Mouse (Mus musculus) gastrocnemius, postnatal 25 days (tissue): Measurements from ENCODE around the gene Tbc1d10c. TPM values are rescaled to one million over a fixed set of nuclear protein-coding genes. Genes with fewer than 3 reads are reported as not detected.
A peak's percentile ranks its signal among the peaks of the same experiment; 100 is the strongest.

ENCODE experiments used
- DNase-seq: peaks from one replicate; pipeline ENCODE4 v3.0.0; 2022
- total RNA-seq, 2 experiments: library from RNA; stranded (reverse); gene quantifications; 1 replicate in 1 of 2; 2 replicates in 1 of 2; pipeline ENCODE4 v1.2.3; 2021

Gene Tbc1d10c
- total RNA-seq, 2 experiments from 2014 or later, result 4.7 to 5.9 TPM

- DNase-seq, result no peak
Measured at GRCm38 (mm10) chr19:4216041-4216685, 25.1 kb upstream of the Tbc1d10c start.

DNA sequence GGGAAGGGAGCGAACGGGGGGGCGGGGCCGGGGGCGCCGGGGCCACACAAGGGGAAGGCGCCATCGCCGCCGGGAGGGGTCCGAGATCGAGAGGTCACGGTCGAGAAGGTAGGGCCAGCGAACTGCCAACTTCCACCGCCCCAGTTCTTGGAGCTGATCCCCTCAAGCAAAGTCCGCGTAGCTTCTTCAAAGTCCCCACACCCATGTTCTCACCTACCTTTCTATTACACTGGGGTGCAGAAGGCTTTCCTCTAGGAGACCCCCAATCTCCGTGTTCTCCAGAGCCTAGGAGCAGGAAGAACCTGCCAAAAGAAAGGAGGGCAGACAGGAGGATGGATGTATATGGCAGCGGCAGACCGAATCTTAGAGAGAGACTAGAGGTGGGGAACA, 24.4 kb upstream of the Tbc1d10c start:
- DNase-seq, result no peak

GRCm38 (mm10) chr19:4214771-4215450, 23.8 kb upstream of the Tbc1d10c start:
- no peak for DNase-seq

- DNase-seq, result peak; percentile 54
Measured at GRCm38 (mm10) chr19:4214071-4214770, 23.1 kb upstream of the Tbc1d10c start, which contains the start of the genes Clcf1 and AC109138.7. Gene Clcf1 (plus strand): TSS chr19:4214238. Gene AC109138.7 (plus strand): TSS chr19:4214357.

- DNase-seq, result no peak
Measured at GRCm38 (mm10) chr19:4213524-4213974, 22.5 kb upstream of the Tbc1d10c start.

- DNase-seq, result no peak
Measured at GRCm38 (mm10) chr19:4211891-4212588, 21.0 kb upstream of the Tbc1d10c start.

- no peak for DNase-seq
Measured at GRCm38 (mm10) chr19:4208563-4208962, 17.5 kb upstream of the Tbc1d10c start.

- no peak for DNase-seq
Measured at GRCm38 (mm10) chr19:4206971-4207370, 15.9 kb upstream of the Tbc1d10c start.

DNA sequence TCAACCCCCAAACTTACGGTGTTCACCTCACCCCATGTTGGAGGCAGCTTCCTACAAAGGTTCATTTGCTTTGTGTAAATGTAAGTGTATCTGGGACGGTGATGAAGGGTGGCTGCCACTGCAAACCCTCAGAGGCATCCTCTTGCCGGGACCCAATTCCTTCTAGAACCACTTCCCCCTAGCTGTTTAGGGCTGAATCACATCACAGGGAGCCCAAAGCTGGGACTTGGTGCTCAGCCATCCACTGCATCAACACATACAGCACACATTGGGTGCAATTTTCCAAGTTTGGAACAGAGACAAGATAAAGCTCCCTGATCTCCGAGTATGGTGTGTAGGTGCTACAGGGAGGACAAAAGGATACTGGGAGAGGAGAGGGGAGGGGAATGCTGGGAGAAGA, 13.8 kb upstream of the Tbc1d10c start:
- no peak for DNase-seq

DNA sequence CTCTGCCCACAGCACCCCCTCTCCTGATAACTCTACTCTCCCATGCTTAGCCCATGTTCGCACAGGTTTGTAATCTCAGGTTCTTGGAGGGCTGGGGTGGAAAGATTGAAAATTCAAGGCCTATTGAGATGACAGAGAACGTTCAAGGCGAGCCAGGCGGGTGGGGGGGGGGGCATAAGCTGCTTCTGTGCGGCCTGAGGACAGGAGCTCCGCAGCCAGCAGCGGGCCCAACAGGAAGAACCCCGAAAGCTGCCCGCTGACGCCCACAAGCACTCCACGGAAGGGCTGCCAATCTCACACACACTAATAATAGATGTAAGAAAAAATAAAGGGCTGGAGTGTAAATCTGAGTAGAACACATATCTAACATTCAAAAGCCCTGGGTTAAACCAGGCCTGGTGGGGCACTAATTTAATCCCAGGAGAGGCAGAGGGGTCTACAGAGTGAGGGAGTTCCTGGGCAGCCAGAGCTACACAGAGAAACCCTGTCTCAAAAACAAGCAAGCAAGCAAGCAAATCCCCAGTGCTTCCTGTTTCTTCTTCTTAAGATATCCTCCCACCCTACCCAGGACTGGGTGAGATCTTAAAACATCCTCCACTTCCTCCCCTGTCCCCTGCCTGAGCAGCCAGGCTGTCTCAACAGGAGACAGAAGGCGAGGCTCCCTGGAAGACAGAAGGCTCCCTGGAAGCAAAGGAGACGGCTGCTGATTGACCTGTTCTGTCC, 12.7 kb upstream of the Tbc1d10c start:
- DNase-seq, result no peak

DNA sequence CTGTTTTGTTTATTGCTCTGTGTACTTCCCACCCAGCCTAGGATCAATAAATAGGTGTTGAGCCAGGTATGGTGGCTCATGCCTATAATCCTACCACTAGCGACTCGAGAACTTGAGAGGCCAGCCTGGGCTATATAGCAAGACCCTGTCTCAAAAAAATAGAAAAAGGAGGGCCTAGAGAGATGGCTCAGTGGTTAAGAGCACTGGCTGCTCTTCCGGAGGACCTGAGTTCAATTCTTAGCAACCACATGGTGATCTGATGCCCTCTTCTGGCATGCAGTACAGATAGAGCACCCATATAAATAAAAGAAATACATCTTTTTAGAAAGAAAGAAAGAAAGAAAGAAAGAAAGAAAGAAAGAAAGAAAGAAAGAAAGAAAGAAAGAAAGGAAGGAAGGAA, 12.1 kb upstream of the Tbc1d10c start:
- DNase-seq, result no peak

- no peak for DNase-seq
Measured at GRCm38 (mm10) chr19:4202149-4202548, 11.1 kb upstream of the Tbc1d10c start.

- peak; percentile 93 for DNase-seq
Measured at GRCm38 (mm10) chr19:4201291-4201909, 10.3 kb upstream of the Tbc1d10c start, which contains the start of gene Rad9a. Gene Rad9a (minus strand): TSS chr19:4201662.

GRCm38 (mm10) chr19:4197180-4197579, 6.1 kb upstream of the Tbc1d10c start:
- no peak for DNase-seq

DNA sequence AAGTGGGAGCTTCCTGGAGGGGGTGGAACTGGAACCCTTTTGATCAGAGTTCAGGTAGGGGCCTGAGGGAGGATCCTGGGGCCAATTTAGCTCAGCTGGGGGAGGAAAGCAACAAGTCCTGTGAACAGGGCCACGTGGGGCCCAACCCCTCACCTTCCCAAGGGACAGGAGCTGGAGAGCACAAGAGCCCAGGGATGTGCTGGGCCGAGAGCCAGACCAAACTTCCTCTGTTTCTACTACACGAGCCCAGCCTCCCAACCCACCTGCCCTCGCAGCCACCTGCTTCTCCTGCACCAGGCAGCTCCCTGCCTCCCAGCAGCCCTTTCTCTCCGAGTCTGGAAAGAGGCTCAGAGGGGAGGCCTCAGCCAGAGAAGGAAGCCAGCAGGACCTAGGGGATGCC, 5.5 kb upstream of the Tbc1d10c start:
- no peak for DNase-seq

GRCm38 (mm10) chr19:4196048-4196447, 5.0 kb upstream of the Tbc1d10c start:
- no peak for DNase-seq

GRCm38 (mm10) chr19:4194776-4195650, 3.9 kb upstream of the Tbc1d10c start:
- no peak for DNase-seq

GRCm38 (mm10) chr19:4194021-4194724, 3.1 kb upstream of the Tbc1d10c start:
- no peak for DNase-seq

DNA sequence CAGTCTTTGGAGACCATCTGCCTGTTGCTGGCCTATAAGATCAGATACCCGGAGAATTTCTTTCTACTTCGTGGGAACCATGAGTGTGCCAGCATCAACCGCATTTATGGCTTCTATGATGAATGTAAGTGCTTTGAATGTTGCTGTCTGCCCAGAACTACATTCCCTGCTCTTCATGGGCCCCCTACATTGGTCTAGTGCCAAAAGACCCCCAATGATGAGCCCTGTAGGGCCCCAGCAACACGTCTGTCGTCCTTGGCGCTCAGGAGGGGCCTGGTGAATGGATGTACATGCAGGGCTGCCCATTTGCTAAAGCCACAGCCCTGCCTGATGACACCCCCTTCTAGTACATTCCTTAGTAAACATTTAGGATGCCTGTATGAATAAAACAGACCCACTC, 2.0 kb upstream of the Tbc1d10c start:
- no peak for DNase-seq
